Mouse (Mus musculus) kidney, adult 2 months (tissue): Measurements from ENCODE around the gene Atg7.

Experiments used
- CTCF ChIP-seq: fragments of 200-500 bp; conservative IDR thresholded peaks from 2 replicates; pipeline ENCODE4 v1.5.1; 2011; ENCODE audit warnings: low read depth, mild to moderate bottlenecking, control low read depth, low read length, moderate library complexity, mixed read lengths; ENCODE audit not compliant: insufficient read depth, insufficient read length
- POLR2A ChIP-seq: fragments of 200-500 bp; IDR thresholded peaks from one replicate; pipeline ENCODE4 v1.6.1; 2011; ENCODE audit warnings: low read depth, low read length, control low read depth

DNA sequence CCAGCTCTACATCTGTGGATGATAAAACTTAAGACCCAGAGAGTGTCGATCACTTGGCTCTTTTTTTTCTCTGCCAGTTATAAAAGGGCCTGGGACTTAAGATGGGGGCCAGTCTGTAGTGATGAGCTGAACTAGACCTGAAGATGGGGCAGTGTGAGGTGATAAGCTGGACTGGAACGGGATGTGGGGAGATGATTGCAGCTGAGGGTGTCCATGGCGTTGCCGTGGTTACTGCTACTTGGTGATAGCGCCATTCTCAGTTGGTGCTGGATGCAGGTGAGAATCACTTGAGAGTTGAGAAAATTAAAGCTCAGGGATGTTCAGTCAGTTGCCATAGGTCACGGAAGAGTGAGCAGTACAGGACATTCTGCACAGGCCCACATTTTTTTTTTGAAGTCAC, 48.6 kb downstream of the Atg7 start:
- TF ChIP-seq POLR2A (no peak), CTCF (no peak)
